Mouse (Mus musculus): ENCODE measurements around the gene Svop. TPM values are rescaled to one million over a fixed set of nuclear protein-coding genes. Genes with fewer than 3 reads are reported as not detected.

The Svop gene
- polyA plus RNA-seq, 1 experiment from 2014 or later: 47.6 TPM

DNA sequence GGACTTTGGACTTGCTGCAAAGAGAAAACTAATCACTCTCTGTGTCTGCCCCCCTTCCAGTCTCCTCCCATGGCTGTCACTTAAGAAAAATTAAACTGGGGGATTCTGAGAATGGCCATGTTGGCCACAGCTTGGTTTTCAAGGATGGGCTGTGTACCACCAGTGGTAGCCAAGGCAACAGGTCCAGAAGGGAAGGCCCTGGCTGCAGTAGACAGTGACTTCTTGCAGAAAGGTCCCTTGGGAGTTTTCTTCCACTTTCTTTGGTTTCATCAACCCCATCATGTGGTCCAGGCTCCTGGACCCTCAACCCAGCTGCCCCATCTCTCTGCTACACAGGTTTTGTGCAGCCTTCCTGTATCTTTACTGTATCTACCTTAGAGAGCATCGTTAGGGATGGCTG is 50.5 kb downstream of the Svop start:
- Histone ChIP-seq H3K9ac (replicated peaks) (no peak overlapping the region), H3K36me3 (peaks cover 15% of the 10 kb centered on the region), H3K27ac (replicated peaks) (no peak overlapping the region), H3K27me3 (peaks cover 5% of the 10 kb centered on the region; the same call in 1 of the 2 replicates), H3K4me3 (no peak overlapping the region), H3K9me3 (no peaks in the 10 kb centered on the region), H3K4me1 (peaks cover 12% of the 10 kb centered on the region), H3K4me2 (replicated peaks) (no peak overlapping the region)
- ATAC-seq (ENCODE audit: low FRiP score, low read depth): no peak
- 81% methylated on average over 1 of the region's 1 CpGs for WGBS

DNA sequence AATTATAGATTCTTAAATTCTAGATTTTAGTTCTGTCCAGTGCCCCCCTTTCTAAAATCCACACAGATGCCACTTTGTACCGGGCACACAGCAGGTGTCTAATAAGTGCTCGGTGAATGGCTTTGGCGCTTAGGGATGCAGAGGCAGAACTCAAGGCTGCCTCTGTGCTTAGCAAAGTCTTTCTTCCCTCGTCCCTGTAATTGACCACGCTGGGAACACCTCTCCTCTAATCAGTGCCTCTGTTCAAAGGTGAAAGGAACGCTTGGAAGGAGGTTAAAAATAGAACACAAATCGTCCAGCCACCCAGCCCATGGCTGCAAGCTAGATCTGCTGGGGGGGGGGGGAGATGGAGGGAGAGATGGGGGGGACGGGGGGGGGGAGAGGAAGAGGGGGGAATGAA is 50.9 kb downstream of the Svop start:
- Histone ChIP-seq H3K9me3 (no peaks in the 10 kb centered on the region), H3K36me3 (peaks cover 15% of the 10 kb centered on the region), H3K27me3 (peaks cover 5% of the 10 kb centered on the region; the same call in 1 of the 2 replicates), H3K4me2 (replicated peaks) (no peak overlapping the region), H3K27ac (replicated peaks) (no peak overlapping the region), H3K4me1 (peaks cover 12% of the 10 kb centered on the region), H3K9ac (replicated peaks) (no peak overlapping the region), H3K4me3 (no peak overlapping the region)
- ATAC-seq (ENCODE audit: low FRiP score, low read depth): no peak
- 22% methylated on average over 7 of the region's 8 CpGs for WGBS

DNA sequence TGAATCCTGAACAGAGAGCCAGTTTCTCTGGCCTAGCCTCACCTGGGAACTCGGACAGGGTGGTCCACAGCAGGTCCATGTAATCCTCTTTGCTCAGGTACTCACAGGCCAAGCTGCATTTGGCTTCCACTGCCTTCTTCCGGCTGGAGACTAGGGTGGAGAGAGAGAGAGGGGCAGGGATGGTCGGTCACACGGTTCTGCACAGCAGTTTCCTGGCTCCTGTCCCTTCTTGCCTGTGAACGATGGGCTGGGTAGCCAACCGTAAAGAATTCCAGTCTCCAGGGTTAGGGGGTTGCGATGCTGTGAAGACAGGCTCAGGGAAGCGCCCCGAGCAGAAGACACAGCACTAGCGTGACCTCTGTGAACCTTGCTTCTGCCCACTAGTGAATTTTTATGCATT is 56.3 kb downstream of the Svop start:
- 38% methylated on average over 10 of the region's 10 CpGs for WGBS
- H3K9ac ChIP-seq (replicated peaks): no peak overlapping the region
- no peak overlapping the region for H3K4me2 ChIP-seq (replicated peaks)
- H3K4me3 ChIP-seq: no peak overlapping the region
- H3K9me3 ChIP-seq: no peaks in the 10 kb centered on the region
- peaks cover 4% of the 10 kb centered on the region; the same call in 1 of the 2 replicates for H3K4me1 ChIP-seq
- H3K27ac ChIP-seq (replicated peaks): no peak overlapping the region
- no peaks in the 10 kb centered on the region for H3K27me3 ChIP-seq
- peaks cover 20% of the 10 kb centered on the region; the same call in 1 of the 2 replicates for H3K36me3 ChIP-seq
- no peak for ATAC-seq (ENCODE audit: low FRiP score, low read depth)

DNA sequence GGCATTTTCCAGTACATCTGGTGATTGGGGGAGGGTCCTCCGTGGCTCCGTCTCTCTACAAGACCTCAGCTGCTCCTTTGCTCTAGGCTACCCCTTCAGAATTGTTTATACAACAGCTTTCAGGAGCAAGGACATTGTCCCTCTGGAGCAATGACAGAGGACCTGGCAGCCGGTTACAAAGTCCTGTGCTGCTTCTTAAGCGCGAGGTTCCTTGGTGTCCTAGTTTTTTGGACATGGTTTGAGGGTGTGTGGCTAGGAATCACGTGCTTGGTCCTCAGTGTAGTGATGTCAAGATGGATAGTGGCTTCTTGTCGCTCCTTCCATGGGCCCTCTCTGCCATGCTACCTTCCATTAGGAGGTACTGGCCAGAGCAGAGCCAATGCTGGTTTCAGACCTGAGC is 57.0 kb downstream of the Svop start:
- ATAC-seq (ENCODE audit: low FRiP score, low read depth): no peak
- no peak overlapping the region for H3K4me3 ChIP-seq
- H3K27me3 ChIP-seq: no peaks in the 10 kb centered on the region
- peaks cover 20% of the 10 kb centered on the region; the same call in 1 of the 2 replicates for H3K36me3 ChIP-seq
- peaks cover 10% of the 10 kb centered on the region; the same call in 1 of the 2 replicates for H3K4me1 ChIP-seq
- H3K4me2 ChIP-seq (replicated peaks): no peak overlapping the region
- H3K27ac ChIP-seq (replicated peaks): no peak overlapping the region
- WGBS: 84% methylated on average over 7 of the region's 7 CpGs
- no peaks in the 10 kb centered on the region for H3K9me3 ChIP-seq
- no peak overlapping the region for H3K9ac ChIP-seq (replicated peaks)

DNA sequence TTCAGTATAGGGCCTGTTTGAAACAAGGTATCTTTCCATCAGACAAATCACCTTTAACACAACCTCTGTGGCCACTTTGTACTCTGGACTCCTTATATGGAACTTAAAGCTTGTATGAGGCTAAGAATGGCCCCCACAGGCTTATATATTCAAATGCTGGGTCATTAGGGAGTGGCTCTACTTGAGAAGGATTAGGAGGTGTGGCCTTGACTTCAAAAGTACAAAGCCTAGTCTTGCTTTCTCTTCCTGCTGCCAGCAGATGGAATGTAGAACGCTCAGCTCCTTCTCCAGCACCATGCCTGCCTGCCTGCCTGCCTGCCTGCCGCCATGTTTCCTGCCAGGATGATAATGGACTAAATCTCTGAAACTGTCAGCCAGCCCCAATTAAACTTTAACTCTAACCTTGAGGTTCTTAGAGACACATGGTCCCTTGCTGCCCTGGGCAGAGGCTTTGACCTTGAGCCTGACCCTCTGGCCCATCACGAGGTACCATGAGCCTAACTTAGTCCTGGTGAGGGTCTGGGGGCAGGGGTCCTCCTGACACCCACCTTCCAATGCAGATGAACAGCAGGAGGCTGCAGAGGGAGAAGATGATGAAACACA is 59.1 kb downstream of the Svop start:
- H3K4me1 ChIP-seq: peaks cover 10% of the 10 kb centered on the region; the same call in 1 of the 2 replicates
- ATAC-seq (ENCODE audit: low FRiP score, low read depth): no peak
- no peaks in the 10 kb centered on the region; the same call in 1 of the 2 replicates for H3K27me3 ChIP-seq
- no peak overlapping the region for H3K4me3 ChIP-seq
- H3K9ac ChIP-seq (replicated peaks): no peak overlapping the region
- WGBS: 81% methylated on average over 3 of the region's 3 CpGs
- H3K9me3 ChIP-seq: no peaks in the 10 kb centered on the region
- H3K4me2 ChIP-seq (replicated peaks): no peak overlapping the region
- peaks cover 13% of the 10 kb centered on the region; the same call in 1 of the 2 replicates for H3K36me3 ChIP-seq
- no peak overlapping the region for H3K27ac ChIP-seq (replicated peaks)

DNA sequence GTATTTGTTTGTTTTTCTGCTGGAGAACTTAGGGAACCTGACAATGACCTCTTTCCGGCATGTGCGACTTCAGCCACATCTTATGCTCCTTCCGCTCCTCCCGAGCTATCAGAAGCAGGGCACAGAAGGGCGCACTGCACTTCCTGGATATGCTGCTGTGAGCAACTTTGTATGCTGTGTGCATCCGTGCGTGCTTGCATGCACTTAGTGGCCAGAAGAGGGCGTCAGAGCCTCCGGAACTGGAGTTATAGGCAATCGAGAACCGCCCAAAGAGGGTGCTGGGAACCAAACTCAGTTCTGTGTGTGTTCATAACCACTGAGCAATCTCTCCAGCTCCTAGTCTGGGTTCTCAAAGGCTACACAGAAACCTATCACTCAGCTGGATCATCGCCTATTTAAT is 60.7 kb downstream of the Svop start:
- 88% methylated on average over 12 of the region's 12 CpGs for WGBS
- H3K4me2 ChIP-seq (replicated peaks): no peak overlapping the region
- H3K36me3 ChIP-seq: peaks cover 13% of the 10 kb centered on the region; the same call in 1 of the 2 replicates
- H3K9me3 ChIP-seq: no peaks in the 10 kb centered on the region
- H3K4me1 ChIP-seq: peaks cover 8% of the 10 kb centered on the region; the same call in 1 of the 2 replicates
- no peaks in the 10 kb centered on the region; the same call in 1 of the 2 replicates for H3K27me3 ChIP-seq
- no peak overlapping the region for H3K9ac ChIP-seq (replicated peaks)
- no peak overlapping the region for H3K27ac ChIP-seq (replicated peaks)
- H3K4me3 ChIP-seq: no peak overlapping the region
- ATAC-seq (ENCODE audit: low FRiP score, low read depth): no peak

DNA sequence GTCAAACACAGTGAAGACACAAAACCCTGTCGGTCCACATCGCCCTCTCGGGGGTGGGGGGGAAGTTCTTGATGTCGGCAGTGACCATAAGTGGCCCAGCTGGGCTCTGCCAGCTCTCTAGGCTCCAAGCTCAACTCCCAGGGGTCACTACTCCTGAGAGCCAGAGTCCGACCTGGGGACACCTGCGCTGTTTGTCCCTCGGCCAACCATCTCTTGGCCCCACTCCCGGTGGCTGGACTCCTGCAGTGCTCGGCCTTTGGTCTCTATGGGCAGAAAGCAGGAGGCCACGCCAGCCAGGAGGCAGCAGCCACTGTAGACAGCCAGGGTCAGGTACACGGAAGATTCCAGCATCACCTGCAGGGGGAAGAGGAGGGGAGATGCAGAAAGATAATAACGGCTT is 63.3 kb downstream of the Svop start:
- Histone ChIP-seq H3K36me3 (peaks cover 10% of the 10 kb centered on the region; the same call in 1 of the 2 replicates), H3K27ac (replicated peaks) (no peak overlapping the region)
- ATAC-seq (ENCODE audit: low FRiP score, low read depth): no peak

DNA sequence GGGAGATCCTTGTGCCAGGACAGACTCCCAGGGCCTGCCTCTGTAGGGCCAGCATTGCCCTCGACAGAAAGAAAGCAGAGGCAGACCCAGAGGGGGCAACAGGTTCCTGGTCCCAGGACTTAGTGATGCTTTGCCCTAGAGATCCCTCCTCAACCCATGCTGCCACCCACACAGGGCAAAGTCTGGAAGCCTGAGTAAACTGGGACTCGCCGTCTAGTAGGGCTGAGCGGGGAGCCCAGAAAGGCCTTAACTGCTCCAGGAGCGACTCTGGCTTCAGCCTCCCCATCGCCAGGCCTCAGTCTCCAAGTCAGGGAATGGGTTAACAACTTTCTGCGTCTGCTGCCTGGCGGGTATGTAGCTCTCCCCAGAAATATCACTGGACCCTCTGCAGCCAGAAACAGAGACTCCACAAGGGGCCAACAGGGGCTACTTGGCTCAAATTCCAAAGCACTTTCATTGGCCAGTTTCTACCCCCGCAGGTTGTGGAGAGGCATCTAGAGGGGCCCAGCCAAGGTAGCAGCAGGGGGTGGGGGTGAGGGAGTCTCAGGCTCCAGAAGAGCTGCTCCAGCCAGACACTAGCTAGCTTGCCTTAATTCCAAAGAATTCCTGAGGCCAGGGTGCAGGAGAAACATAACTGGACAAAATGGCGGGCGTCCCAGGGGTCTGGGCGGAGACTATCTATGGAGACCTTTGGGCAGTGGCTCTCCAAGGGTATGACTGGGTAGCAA is 64.0 kb downstream of the Svop start:
- Histone ChIP-seq H3K27ac (replicated peaks) (no peak overlapping the region), H3K36me3 (peaks cover 3% of the 10 kb centered on the region; the same call in 1 of the 2 replicates), H3K4me2 (replicated peaks) (no peak overlapping the region), H3K9ac (replicated peaks) (no peak overlapping the region), H3K9me3 (no peaks in the 10 kb centered on the region), H3K4me1 (peaks cover 14% of the 10 kb centered on the region), H3K27me3 (no peaks in the 10 kb centered on the region; the same call in 1 of the 2 replicates), H3K4me3 (no peak overlapping the region)
- ATAC-seq (ENCODE audit: low FRiP score, low read depth): no peak
- 86% methylated on average over 12 of the region's 12 CpGs for WGBS

More for the DNA sequence above, 63.3 kb downstream of the Svop start:
- Histone ChIP-seq H3K27me3 (no peaks in the 10 kb centered on the region; the same call in 1 of the 2 replicates), H3K4me3 (no peak overlapping the region), H3K9ac (replicated peaks) (no peak overlapping the region), H3K9me3 (no peaks in the 10 kb centered on the region), H3K4me2 (replicated peaks) (no peak overlapping the region), H3K4me1 (peaks cover 14% of the 10 kb centered on the region)
- WGBS: 88% methylated on average over 12 of the region's 12 CpGs

DNA sequence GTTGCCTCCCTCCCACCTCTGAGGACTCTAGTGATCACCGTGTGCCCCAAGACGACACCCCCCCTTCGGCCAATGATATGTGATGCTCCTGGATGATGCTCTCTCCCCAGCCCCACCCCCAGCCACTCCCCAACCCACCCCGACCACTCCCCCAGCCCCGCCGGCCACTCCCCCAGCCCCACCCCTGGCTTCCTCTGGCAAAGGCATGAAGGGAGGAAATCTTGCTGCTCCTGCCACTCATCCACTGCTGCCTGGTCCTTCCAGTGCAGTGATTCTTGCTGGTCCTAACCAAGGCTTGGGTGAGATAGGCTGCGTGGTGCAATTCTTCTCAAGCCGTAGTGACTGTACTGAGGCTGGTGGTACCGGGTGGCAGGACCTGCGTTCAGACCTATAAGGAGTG is 66.5 kb downstream of the Svop start:
- Histone ChIP-seq H3K9me3 (no peaks in the 10 kb centered on the region), H3K27ac (replicated peaks) (no peak overlapping the region), H3K4me1 (peaks cover 10% of the 10 kb centered on the region), H3K4me2 (replicated peaks) (no peak overlapping the region), H3K9ac (replicated peaks) (no peak overlapping the region), H3K27me3 (no peaks in the 10 kb centered on the region; the same call in 1 of the 2 replicates), H3K4me3 (no peak overlapping the region), H3K36me3 (no peaks in the 10 kb centered on the region)
- no peak for ATAC-seq (ENCODE audit: low FRiP score, low read depth)
- 11% methylated on average over 10 of the region's 10 CpGs for WGBS

DNA sequence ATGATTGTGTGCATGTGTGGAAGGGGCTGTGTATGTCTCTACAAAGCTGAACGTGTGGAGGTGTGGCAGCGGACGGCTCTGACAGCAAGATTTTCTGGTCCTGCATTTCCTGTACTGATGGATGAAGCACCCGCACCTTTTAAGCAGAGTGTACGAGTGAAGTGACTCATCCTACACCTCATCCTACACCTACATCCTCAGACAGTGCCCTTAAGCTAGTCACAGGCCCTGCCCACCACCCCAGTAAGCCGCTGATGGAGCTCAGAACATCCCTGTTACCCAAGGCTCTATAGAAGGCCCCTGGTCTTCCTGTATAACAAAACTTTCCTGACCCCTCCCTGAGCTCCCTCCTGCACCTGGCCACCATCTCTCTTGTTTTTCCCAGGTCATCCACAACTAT is 67.0 kb downstream of the Svop start:
- no peaks in the 10 kb centered on the region for H3K9me3 ChIP-seq
- WGBS: 62% methylated on average over 6 of the region's 6 CpGs
- H3K4me2 ChIP-seq (replicated peaks): no peak overlapping the region
- H3K27me3 ChIP-seq: no peaks in the 10 kb centered on the region; the same call in 1 of the 2 replicates
- peaks cover 6% of the 10 kb centered on the region for H3K4me1 ChIP-seq
- no peak for ATAC-seq (ENCODE audit: low FRiP score, low read depth)
- no peak overlapping the region for H3K9ac ChIP-seq (replicated peaks)
- H3K4me3 ChIP-seq: no peak overlapping the region
- no peak overlapping the region for H3K27ac ChIP-seq (replicated peaks)
- no peaks in the 10 kb centered on the region for H3K36me3 ChIP-seq

DNA sequence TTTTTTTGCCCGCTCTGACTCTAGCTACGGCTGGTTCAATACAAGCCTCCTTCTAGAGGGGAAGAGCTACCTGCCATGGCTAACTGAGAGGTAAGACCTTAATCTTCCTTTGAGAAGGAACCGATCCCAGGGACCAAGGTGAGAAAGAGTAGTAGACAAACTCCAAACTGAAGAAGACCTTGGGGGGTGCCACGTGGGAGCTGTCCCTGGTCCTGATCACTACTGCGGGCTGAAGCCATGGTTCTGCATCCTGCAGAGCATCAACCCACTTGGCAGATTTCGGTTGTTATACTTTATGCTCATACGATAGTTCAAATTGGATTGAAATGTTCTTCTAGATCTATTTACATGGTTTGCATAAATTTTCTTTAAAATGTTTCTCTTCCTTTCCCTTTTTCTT is 76.2 kb downstream of the Svop start:
- Histone ChIP-seq H3K27ac (replicated peaks) (no peak overlapping the region), H3K4me1 (no peaks in the 10 kb centered on the region), H3K4me2 (replicated peaks) (no peak overlapping the region), H3K4me3 (no peak overlapping the region), H3K9ac (replicated peaks) (no peak overlapping the region), H3K27me3 (no peaks in the 10 kb centered on the region), H3K9me3 (no peaks in the 10 kb centered on the region), H3K36me3 (no peaks in the 10 kb centered on the region)
- ATAC-seq (ENCODE audit: low FRiP score, low read depth): no peak
- WGBS: 66% methylated on average over 7 of the region's 7 CpGs

DNA sequence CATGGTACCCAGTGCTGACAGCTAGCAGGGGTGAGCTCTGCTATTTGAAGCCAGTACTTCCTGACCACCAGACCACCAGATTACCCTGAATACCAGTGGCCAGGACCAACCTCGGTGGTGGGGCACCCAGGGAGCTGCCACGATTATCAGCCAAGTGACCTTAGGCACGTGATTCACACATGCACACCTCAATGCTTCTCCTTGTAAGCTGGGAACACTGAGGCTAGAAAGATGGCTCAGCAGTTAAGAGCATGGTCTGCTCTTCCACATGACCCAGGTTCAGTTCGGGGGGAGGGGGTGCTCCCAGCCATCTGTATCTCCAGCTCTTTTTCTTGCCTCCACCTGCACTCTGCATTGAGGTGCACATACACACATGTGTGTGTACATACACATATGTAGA is 82.3 kb downstream of the Svop start:
- no peak for ATAC-seq (ENCODE audit: low FRiP score, low read depth)
- H3K4me3 ChIP-seq: no peak overlapping the region
- H3K9ac ChIP-seq (replicated peaks): no peak overlapping the region
- 88% methylated on average over 4 of the region's 4 CpGs for WGBS
- no peak overlapping the region for H3K4me2 ChIP-seq (replicated peaks)
- no peaks in the 10 kb centered on the region for H3K4me1 ChIP-seq
- H3K9me3 ChIP-seq: no peaks in the 10 kb centered on the region
- no peak overlapping the region for H3K27ac ChIP-seq (replicated peaks)
- H3K36me3 ChIP-seq: no peaks in the 10 kb centered on the region
- no peaks in the 10 kb centered on the region for H3K27me3 ChIP-seq
